Mouse (Mus musculus) A20 (cell line): Measurements from ENCODE around the gene Sumo3.

ENCODE experiments used
- DNase-seq: peaks from one replicate; pipeline ENCODE4 v3.0.0-alpha.2; 2011; ENCODE audit warnings: low read depth, low spot score

Sumo3 gene

GRCm38 (mm10) chr10:77605908-77606826 is at the start of gene Sumo3, which contains the start of gene Gm49325:
TSS of gene Sumo3 (plus strand) at chr10:77606097.
TSS of gene Gm49325 (plus strand) at chr10:77606197.
- peak; percentile 96 for DNase-seq

- DNase-seq, result no peak
These were observed 49.3 kb upstream of the Sumo3 start for GRCm38 (mm10) chr10:77556631-77557030.

GRCm38 (mm10) chr10:77557641-77558040 is 48.3 kb upstream of the Sumo3 start:
- DNase-seq, result no peak

GRCm38 (mm10) chr10:77560090-77560489 is 45.8 kb upstream of the Sumo3 start:
- no peak for DNase-seq

GRCm38 (mm10) chr10:77560830-77561229 is 45.1 kb upstream of the Sumo3 start:
- no peak for DNase-seq

- DNase-seq, result no peak
These were observed 44.4 kb upstream of the Sumo3 start for GRCm38 (mm10) chr10:77561508-77561907.

GRCm38 (mm10) chr10:77565005-77565404 is 40.9 kb upstream of the Sumo3 start:
- DNase-seq, result no peak

GRCm38 (mm10) chr10:77566651-77567050 is 39.2 kb upstream of the Sumo3 start:
- peak; percentile 77 for DNase-seq

- no peak for DNase-seq
These were observed 36.4 kb upstream of the Sumo3 start for GRCm38 (mm10) chr10:77569481-77569880.

GRCm38 (mm10) chr10:77569973-77570658 is 35.8 kb upstream of the Sumo3 start:
- no peak for DNase-seq

- peak; percentile 24 for DNase-seq
These were observed 33.7 kb upstream of the Sumo3 start for GRCm38 (mm10) chr10:77572225-77572624.

- DNase-seq, result no peak
These were observed 32.7 kb upstream of the Sumo3 start for GRCm38 (mm10) chr10:77573162-77573561.

- no peak for DNase-seq
These were observed 25.6 kb upstream of the Sumo3 start for GRCm38 (mm10) chr10:77580027-77580920.

- no peak for DNase-seq
These were observed 24.9 kb upstream of the Sumo3 start for GRCm38 (mm10) chr10:77581023-77581407.

- peak; percentile 98 for DNase-seq
These were observed 24.3 kb upstream of the Sumo3 start, which contains the start of gene Pttg1ip for GRCm38 (mm10) chr10:77581408-77582284. TSS of gene Pttg1ip (plus strand) at chr10:77581720.

- DNase-seq, result no peak
These were observed 23.6 kb upstream of the Sumo3 start for GRCm38 (mm10) chr10:77582285-77582618.

GRCm38 (mm10) chr10:77583795-77584422 is 22.0 kb upstream of the Sumo3 start:
- no peak for DNase-seq

- no peak for DNase-seq
These were observed 19.3 kb upstream of the Sumo3 start for GRCm38 (mm10) chr10:77586637-77587036.

- DNase-seq, result no peak
These were observed 18.7 kb upstream of the Sumo3 start for GRCm38 (mm10) chr10:77587091-77587775.

- no peak for DNase-seq
These were observed 17.9 kb upstream of the Sumo3 start for GRCm38 (mm10) chr10:77588036-77588435.
